Mouse (Mus musculus): ENCODE data around the gene Txnrd2.

The Txnrd2 gene

GRCm38 (mm10) chr16:18497865-18498515 is 71.8 kb downstream of the Txnrd2 start:
- DNase-seq: no peak

- peak; percentile 100 for DNase-seq
Observed at GRCm38 (mm10) chr16:18498558-18498990, 72.4 kb downstream of the Txnrd2 start, which contains the start of the genes Gnb1l and Rtl10. Gene Gnb1l (plus strand): TSS chr16:18498713. Gene Rtl10 (plus strand): TSS chr16:18498901.

- no peak for DNase-seq
Observed at GRCm38 (mm10) chr16:18498996-18499395, 72.8 kb downstream of the Txnrd2 start.

GRCm38 (mm10) chr16:18501531-18501930 is 75.3 kb downstream of the Txnrd2 start:
- DNase-seq: peak; percentile 33

GRCm38 (mm10) chr16:18503566-18504342 is 77.6 kb downstream of the Txnrd2 start:
- peak; percentile 84 for DNase-seq

GRCm38 (mm10) chr16:18506524-18507199 is 80.5 kb downstream of the Txnrd2 start:
- DNase-seq: peak; percentile 55

GRCm38 (mm10) chr16:18507200-18507549 is 81.0 kb downstream of the Txnrd2 start:
- DNase-seq: peak; percentile 71

GRCm38 (mm10) chr16:18511741-18512140 is 85.6 kb downstream of the Txnrd2 start:
- peak; percentile 79 for DNase-seq

- DNase-seq: peak; percentile 71
Observed at GRCm38 (mm10) chr16:18513508-18513907, 87.3 kb downstream of the Txnrd2 start.

GRCm38 (mm10) chr16:18518091-18518490 is 91.9 kb downstream of the Txnrd2 start:
- peak; percentile 75 for DNase-seq

GRCm38 (mm10) chr16:18523563-18524245 is 97.5 kb downstream of the Txnrd2 start:
- peak; percentile 90 for DNase-seq

GRCm38 (mm10) chr16:18528656-18529055 is 102.5 kb downstream of the Txnrd2 start:
- peak; percentile 56 for DNase-seq
